Mouse (Mus musculus): ENCODE measurements around the gene Elk3. TPM values are rescaled to one million over a fixed set of nuclear protein-coding genes. Genes with fewer than 3 reads are reported as not detected.

Gene Elk3
- polyA plus RNA-seq, 1 experiment, result 0.10 TPM

DNA sequence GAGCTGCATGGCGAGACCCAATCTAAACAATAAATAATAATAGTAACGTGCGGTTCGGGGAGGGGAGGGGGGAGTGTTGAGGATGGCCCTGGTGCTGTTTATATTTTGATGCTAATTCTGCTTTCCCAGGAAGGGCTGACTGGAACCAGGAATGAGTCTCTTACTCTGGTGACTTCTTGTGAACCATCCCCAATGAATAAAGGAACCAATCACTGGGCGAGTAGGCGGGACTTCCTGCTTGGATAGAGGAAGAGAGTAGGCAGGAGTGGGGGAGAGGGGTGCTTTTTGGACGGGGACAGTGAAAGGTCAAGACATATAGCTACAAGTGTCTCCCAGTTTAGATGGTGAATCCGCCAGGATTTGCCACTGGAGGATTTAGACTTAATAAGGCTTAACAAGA is 32.6 kb downstream of the Elk3 start:
- no peaks in the 10 kb centered on the region for H3K9me3 ChIP-seq (ENCODE audit: control insufficient read depth, low read length)
- no peaks in the 10 kb centered on the region for H3K4me1 ChIP-seq (ENCODE audit: control insufficient read depth)
- no peaks in the 10 kb centered on the region for H3K36me3 ChIP-seq (ENCODE audit: control insufficient read depth)
- no peak overlapping the region for H3K4me3 ChIP-seq (replicated peaks)
- no peaks in the 10 kb centered on the region for H3K27me3 ChIP-seq (ENCODE audit: control insufficient read depth)
- no peak for TF ChIP-seq GATA1 (IDR thresholded peaks at IDR 0.05; ENCODE audit: low read length)
- TF ChIP-seq TAL1 (IDR thresholded peaks at IDR 0.05; ENCODE audit: low read length), result no peak

DNA sequence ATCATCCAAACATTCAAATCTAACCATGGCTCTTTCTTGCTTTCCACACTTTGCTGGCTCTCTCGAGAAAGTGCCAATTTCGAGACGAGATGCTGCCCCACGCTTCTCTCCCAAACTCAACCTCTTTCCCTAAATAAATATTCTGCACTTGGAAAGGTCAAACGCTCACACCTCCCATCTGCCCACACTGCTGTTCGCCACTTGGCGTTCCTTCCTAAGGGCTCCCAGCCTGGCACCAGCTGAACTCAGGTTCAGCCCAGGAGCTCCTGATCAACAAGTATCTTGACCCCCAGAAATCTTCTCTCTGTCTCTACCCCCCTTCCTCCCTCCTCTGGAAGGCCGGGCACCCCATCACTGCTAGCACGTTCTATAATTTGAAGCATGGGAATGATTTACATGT is 34.1 kb downstream of the Elk3 start:
- TF ChIP-seq TAL1 (IDR thresholded peaks at IDR 0.05; ENCODE audit: low read length) (no peak), GATA1 (IDR thresholded peaks at IDR 0.05; ENCODE audit: low read length) (no peak)
- H3K36me3 ChIP-seq (ENCODE audit: control insufficient read depth), result no peaks in the 10 kb centered on the region
- H3K4me3 ChIP-seq (replicated peaks), result no peak overlapping the region

DNA sequence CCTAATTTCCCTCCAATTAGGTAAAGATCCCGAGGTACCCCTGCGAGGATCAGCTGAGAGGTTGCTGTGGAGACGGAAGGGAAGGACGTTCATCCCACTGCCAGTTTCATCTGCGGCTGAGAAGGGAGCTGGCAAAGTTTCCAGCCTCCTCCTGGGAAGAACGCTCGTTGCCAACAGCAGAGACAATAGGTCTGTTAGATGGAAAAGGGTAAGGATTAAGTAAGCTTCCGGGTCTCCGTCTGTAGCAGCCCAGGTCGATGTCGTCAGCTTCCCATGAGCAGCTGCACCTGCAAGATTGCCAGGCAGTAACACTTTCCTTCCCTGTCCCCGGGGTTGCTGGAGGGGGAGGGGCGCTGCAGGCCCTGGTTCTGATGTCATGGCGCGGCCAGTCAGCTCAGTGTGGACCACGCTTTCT is 34.6 kb downstream of the Elk3 start:
- Histone ChIP-seq H3K27me3 (ENCODE audit: control insufficient read depth) (no peaks in the 10 kb centered on the region), H3K4me1 (ENCODE audit: control insufficient read depth) (no peaks in the 10 kb centered on the region), H3K36me3 (ENCODE audit: control insufficient read depth) (no peaks in the 10 kb centered on the region), H3K9me3 (ENCODE audit: control insufficient read depth, low read length) (no peaks in the 10 kb centered on the region), H3K4me3 (replicated peaks) (no peak overlapping the region)
- TF ChIP-seq TAL1 (IDR thresholded peaks at IDR 0.05; ENCODE audit: low read length) (no peak), GATA1 (IDR thresholded peaks at IDR 0.05; ENCODE audit: low read length) (no peak)

More for the DNA sequence above, 34.1 kb downstream of the Elk3 start:
- H3K9me3 ChIP-seq (ENCODE audit: control insufficient read depth, low read length), result no peaks in the 10 kb centered on the region
- H3K27me3 ChIP-seq (ENCODE audit: control insufficient read depth), result no peaks in the 10 kb centered on the region
- H3K4me1 ChIP-seq (ENCODE audit: control insufficient read depth), result no peaks in the 10 kb centered on the region

DNA sequence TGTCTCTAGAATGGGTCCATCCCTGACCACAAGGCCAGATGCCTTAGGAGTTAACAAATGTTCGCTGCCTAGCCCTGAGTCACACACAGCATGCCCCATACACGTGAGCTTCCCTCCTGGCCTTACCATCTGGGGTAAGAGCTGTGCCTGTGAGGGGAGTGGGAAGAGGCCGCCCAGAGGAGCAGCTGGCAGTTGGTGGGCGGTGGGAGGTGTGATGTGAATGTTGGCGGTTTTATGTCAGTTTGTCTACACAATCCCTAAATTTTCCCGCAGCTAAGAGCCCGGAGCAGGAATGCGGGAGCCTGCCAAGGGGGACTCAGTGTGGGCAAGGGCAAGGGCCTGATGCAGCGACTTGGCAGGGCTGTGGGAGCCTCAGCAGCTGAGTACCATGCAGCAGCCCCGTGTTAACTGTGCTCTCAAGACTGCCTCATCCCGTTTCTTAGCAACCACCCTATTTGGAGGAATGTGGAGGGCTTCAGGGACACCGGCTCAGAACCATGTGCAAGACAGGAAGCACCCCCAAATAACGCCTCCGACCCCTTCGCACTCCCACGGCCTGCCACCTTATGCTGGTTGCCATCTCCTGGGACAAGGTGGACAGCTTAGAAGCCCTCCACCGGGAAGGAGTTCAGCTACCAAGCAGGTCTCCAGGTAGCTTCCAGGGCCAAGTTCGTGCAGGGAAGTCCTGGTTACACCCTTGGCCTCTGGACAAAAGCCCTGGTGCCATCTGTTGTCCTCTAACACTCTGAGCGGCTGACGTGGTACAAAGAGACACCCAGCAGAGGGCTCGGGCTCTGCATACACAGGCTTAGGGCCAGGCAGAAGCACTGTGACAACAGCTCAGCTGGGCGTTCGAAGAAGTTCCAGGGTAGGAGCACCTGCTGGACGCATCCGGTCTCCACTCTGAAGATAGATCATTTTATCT is 35.5 kb downstream of the Elk3 start:
- Histone ChIP-seq H3K4me1 (ENCODE audit: control insufficient read depth) (no peaks in the 10 kb centered on the region), H3K4me3 (replicated peaks) (no peak overlapping the region), H3K36me3 (ENCODE audit: control insufficient read depth) (no peaks in the 10 kb centered on the region), H3K9me3 (ENCODE audit: control insufficient read depth, low read length) (no peaks in the 10 kb centered on the region), H3K27me3 (ENCODE audit: control insufficient read depth) (no peaks in the 10 kb centered on the region)
- TF ChIP-seq TAL1 (IDR thresholded peaks at IDR 0.05; ENCODE audit: low read length) (no peak), GATA1 (IDR thresholded peaks at IDR 0.05; ENCODE audit: low read length) (no peak)

DNA sequence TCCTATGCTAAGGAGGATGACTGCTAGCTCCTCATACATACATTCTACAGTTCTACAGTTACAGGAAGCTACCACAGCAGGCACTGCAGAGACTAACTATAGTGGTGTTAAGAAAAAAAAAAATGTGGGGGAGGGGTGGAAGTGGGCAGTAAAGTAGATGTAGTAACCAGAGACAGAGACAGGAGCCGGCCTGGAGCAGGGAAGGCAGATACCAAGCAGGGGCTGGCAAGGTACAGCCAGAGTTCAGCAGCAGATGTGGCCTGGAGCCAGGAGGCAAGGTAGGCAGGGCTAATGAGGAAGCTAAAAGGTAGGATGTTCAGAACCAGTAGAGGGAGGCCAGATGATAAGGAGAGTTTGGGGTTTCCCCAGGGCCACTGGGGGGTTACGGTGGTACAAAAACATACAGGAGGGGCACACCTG is 36.6 kb downstream of the Elk3 start:
- Histone ChIP-seq H3K4me3 (replicated peaks) (no peak overlapping the region), H3K36me3 (ENCODE audit: control insufficient read depth) (no peaks in the 10 kb centered on the region), H3K4me1 (ENCODE audit: control insufficient read depth) (no peaks in the 10 kb centered on the region), H3K27me3 (ENCODE audit: control insufficient read depth) (no peaks in the 10 kb centered on the region), H3K9me3 (ENCODE audit: control insufficient read depth, low read length) (no peaks in the 10 kb centered on the region)
- TF ChIP-seq GATA1 (IDR thresholded peaks at IDR 0.05; ENCODE audit: low read length) (no peak), TAL1 (IDR thresholded peaks at IDR 0.05; ENCODE audit: low read length) (no peak)

DNA sequence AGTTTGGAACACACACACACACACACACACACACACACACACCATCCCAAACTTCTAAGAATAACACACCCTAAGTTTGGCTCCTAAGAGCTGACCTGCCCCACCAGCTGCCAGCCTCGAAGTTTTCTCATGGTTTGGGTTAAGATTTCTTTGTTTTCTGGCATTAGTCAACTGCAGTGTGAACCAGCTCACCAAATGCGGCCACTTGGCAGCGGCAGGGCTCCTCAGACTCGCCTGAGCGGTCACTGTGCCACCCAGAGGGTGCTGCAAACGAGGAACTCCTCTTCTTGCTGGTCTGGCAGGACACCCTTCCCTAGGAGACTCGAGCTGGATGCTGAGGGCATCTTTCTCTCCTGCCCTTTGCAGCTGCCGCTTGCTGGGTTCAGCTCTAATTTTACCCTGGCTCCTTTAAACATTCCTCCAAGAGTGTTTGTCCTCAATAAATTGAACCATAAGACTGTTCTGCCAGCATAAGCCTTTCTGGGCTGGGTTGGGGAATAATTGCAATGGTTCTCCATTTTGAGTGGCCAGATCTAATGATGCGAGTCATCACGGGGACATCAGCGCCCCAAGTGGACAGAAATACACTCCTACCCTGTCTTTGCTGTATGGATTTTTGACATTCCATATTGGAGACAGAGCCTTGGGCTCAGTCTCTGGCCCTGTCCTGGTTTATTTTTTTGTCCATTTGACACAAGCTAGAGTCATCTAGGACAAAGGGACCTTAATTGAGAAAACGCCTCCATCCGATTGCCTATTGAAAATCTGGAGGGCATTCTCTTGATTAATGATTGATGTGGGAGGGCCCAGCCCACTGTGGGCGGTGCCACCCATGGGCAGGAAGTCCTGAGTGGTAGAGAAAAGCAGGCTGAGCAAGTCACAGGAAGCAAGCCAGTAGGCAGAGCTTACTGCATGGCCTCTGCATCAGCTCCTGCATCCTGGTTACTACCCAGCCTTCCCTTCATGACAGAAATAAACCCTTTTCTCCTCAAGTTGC is 37.7 kb downstream of the Elk3 start:
- H3K4me3 ChIP-seq (replicated peaks), result no peak overlapping the region
- H3K9me3 ChIP-seq (ENCODE audit: control insufficient read depth, low read length), result no peaks in the 10 kb centered on the region
- TF ChIP-seq GATA1 (IDR thresholded peaks at IDR 0.05; ENCODE audit: low read length), result no peak
- no peak for TF ChIP-seq TAL1 (IDR thresholded peaks at IDR 0.05; ENCODE audit: low read length)
- no peaks in the 10 kb centered on the region for H3K27me3 ChIP-seq (ENCODE audit: control insufficient read depth)
- H3K36me3 ChIP-seq (ENCODE audit: control insufficient read depth), result no peaks in the 10 kb centered on the region
- no peaks in the 10 kb centered on the region for H3K4me1 ChIP-seq (ENCODE audit: control insufficient read depth)

DNA sequence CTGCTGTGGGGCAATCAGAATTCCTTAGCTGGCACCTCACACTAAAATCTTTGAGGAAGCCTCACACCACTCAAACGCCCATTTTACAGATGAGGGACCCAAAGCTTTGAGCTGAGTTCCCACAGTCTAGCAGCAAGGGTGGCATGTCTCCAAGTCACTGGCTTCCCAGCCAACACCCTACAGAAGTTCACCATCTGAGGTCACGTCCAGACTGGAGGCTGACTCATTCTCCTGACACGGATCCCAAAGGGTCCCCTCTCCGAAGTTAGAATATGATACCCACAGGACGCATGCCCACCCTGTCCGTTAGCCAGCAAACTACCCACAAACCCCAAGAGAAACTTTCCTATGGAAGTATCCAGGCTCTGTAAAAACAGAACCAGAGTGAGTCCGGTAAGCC is 39.1 kb downstream of the Elk3 start:
- H3K4me1 ChIP-seq (ENCODE audit: control insufficient read depth), result no peaks in the 10 kb centered on the region
- H3K27me3 ChIP-seq (ENCODE audit: control insufficient read depth), result no peaks in the 10 kb centered on the region
- no peaks in the 10 kb centered on the region for H3K9me3 ChIP-seq (ENCODE audit: control insufficient read depth, low read length)
- H3K36me3 ChIP-seq (ENCODE audit: control insufficient read depth), result no peaks in the 10 kb centered on the region
- no peak overlapping the region for H3K4me3 ChIP-seq (replicated peaks)
- no peak for TF ChIP-seq TAL1 (IDR thresholded peaks at IDR 0.05; ENCODE audit: low read length)
- TF ChIP-seq GATA1 (IDR thresholded peaks at IDR 0.05; ENCODE audit: low read length), result no peak

DNA sequence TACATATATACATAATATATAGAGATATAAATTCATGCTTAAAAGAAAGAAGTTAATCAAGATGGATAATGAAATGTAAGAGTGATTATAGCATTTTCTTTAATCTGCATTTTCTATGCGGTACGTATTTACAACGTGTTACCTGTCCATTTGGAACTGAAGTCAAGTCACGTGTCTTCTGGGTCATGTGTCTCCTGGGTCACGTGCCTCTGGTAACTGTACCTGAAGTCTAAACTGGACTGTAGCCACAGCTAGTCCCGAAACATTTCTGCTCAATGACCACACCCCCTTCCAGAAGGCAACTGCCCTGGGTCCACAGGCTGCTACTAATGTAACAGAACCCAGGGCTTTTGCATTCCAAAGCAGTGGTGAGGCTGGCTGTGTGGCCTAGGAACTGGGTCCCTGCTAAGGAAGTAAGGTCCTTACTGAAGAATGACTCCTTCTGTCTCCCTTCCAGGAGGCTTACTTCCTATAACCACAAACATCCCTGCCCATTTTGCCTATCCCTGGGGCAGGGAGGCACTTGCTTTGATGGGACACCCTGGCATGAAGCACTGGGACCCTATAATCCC is 40.0 kb downstream of the Elk3 start:
- Histone ChIP-seq H3K36me3 (ENCODE audit: control insufficient read depth) (no peaks in the 10 kb centered on the region), H3K4me1 (ENCODE audit: control insufficient read depth) (no peaks in the 10 kb centered on the region), H3K9me3 (ENCODE audit: control insufficient read depth, low read length) (no peaks in the 10 kb centered on the region), H3K27me3 (ENCODE audit: control insufficient read depth) (no peaks in the 10 kb centered on the region), H3K4me3 (replicated peaks) (no peak overlapping the region)
- TF ChIP-seq TAL1 (IDR thresholded peaks at IDR 0.05; ENCODE audit: low read length) (no peak), GATA1 (IDR thresholded peaks at IDR 0.05; ENCODE audit: low read length) (no peak)

All from erythroblast, embryonic 14.5 days (primary cell).